Mouse (Mus musculus) urinary bladder, adult 2 months (tissue): ENCODE measurements around the gene Klf13. TPM values are rescaled to one million over a fixed set of nuclear protein-coding genes. Genes with fewer than 3 reads are reported as not detected.

ENCODE experiments used
- DNase-seq: peaks from one replicate; pipeline ENCODE4 v3.0.0; 2022; ENCODE audit warnings: low spot score
- polyA plus RNA-seq: library from polyadenylated mRNA; depleted of rRNA; stranded (reverse); fragments of >200 nt; gene quantifications from 2 replicates; pipeline ENCODE4 v1.2.3, GENCODE M21; 2012; rRNA removed

Klf13 gene
- polyA plus RNA-seq, result 13.0 and 21.9 TPM in 2 replicates

DNA sequence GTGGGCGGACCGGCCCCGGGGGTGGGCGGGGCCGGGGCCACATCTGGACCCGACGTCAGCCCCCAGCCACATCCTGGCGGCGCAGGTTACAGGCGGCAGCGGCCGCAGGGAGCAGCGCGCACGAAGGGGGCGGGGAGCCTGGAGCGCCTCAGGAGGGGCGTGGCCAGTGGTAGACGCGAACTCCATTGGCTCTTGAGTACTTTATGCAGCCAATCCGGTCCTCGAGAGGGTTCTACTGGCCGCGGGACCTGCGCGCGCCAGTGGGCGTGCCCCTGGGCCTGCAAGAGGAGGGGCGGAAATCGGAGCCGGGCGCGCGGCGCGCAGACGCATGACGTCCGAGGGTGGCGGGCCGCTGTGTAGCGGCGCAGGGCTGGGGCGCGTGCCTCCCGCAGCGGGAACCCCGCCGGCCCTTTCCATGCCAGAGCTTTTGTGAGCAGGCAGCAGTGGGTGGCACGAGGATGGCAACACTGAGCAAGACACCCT lies at the start of gene Klf13:
Gene Klf13 (minus strand): TSS at position 2 of the 483 bp plus-strand sequence.
- peak; percentile 93 for DNase-seq

DNA sequence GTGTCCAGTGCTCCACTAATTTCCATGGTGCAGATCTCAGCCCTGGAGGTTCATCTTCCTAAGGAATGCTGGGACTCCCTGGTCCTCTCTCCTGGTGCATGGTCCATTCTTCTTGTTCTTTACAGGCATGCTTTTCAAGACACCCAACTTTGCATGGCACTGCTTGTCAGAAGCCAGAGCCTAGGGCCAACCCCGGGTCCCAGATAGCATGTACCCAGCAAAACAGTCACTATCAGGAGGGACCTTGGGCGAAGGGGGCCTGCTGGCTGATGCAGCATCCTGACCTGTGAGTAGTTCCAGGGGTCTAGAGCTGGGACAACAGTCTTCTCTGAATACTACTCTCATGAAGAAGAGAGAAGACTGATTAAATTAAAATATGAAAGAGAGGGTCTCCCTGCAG lies 49.7 kb upstream of the Klf13 start:
- no peak for DNase-seq

DNA sequence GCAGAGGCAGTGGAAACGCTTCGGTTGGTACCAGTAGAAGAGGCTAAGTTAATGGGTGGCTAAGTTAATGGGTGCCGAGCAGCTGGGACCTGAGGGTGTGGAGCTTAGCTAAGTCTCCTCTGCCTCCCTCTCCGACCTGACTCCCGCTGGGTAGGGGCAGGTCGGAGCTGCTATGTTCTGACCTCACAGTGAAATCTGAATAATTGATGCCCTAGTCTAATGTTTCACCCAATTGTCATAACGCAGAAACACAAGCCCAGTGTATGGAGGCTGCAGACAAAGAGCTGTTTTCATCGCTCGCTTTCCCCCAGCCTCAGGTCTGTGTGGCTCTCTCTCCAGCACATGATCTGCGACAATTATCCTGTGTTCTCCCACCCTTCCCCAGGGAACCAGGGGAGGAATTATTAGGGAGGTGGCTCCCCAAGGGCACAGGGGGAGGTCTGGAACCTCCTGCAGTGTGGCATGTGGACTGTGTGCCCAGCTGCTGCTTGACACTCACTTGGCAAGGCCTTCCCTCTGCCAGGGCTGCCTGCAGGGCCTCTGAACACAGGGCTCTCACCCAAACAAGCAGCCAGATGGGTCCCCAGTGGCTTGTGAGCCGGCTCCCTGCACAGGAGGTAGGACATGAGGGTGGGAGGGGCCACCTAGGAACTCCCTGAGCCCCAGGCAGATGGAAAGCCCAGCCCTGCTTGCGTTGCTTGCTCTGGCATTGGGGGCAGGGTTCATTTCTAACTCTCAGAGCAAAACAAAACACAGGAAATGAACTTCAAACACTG lies 47.9 kb upstream of the Klf13 start:
- no peak for DNase-seq

DNA sequence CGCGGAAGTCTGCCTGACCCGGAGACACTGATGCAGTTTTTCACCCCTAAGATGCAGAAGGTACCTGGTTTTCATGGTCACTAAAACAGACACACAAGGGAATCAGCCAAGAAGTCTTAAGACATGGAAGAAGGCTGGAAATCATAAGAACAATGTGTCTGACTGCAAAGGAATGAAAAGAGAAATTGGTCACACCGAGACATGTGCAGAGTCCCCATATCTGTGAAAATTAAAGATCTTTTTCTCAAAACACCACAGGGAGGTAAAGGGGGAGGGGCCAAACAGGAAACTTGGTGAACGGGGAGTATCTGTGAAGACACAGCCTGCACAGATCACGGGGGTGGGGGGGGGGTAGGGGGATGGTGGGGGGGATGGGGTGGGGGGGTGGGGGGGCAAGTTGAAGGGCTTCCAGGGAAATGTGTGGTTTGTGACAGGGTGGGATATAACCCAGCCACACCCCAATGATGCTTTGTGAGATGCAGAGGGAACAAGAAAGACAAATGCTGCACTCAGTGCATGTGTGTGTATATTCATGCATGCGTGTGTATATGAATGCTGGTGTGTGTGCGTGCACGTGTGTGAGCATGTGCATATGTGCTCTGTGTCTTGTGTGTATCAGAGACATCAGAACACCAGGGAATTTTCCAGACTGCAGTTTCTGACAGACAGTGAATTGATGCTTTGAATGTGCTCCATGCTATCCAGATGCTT lies 47.1 kb upstream of the Klf13 start:
- no peak for DNase-seq

DNA sequence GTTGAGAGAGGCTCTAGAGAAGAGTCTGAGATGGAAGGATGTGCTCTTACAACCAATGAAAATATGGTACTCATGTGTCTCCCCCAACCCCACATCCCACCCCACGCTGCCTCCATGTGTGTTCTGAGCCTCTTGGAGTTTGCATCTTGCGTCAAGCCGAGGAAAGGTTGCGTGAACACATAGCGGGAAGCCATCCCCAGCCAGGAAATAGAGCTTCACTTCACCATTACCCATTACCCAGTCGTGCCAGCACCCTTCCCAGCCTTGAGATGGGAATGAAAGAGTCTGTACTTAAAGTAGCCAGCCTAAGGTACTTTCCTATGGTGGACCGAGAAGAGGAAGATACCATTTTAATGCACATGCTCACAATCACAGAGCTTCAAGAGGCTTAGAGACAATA lies 46.6 kb upstream of the Klf13 start:
- DNase-seq, result no peak

DNA sequence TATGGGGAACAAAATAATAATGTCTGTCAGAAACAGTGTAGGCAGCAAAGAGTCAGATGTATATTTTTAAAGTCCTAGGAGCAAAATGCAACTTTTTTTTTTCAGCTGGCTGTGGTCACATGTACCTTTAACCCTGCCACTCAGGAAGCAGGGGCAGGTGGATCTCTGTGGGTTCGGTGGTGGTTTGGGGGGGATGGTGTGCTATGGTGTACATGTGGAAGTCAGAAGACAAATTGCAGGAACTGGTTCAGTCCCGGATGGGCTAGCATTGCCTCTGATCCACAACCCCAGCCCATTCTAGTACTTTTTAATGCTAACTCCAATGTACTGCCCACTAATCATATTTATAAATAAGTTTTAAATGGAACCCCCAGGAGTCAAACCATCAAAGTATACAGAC lies 45.6 kb upstream of the Klf13 start:
- DNase-seq, result no peak

DNA sequence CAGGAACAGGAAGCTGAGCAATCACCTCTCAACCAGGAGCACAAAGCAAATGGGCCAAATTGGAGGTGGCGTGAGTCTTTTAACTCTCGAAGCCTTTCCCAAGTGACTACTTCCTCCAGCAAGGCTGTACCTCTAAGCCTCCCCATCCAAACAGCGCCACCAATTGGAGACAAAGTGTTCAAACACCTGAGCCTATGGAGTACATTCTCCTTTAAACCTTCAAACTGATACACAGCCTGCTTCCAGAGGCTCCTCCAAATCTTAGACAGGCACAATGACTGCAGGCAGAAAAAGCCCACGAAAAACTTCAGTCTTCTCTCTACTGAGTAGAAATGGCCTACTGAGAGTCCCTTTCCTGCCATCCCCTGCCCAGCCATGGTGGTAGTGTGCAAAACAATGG lies 38.9 kb upstream of the Klf13 start:
- DNase-seq, result no peak

DNA sequence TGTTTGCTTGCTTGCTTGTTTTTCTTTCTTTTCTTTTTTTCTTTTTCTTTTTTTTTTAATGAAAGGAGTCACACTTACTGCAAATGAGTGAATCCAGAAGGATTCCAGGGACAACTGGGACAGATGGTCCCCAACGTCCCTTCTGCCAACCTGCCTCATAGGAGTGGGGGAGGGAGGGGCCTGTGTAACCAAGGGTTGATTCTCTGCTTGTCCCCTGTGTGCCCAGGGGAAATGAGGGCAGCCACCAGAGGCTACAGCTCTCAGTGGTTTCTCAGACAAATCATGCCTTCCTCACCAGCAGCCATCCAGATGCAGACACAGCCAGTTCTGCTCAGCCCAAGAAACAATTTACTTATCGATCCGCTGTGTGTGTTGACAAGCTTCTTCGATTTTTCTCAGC lies 32.3 kb upstream of the Klf13 start:
- no peak for DNase-seq

DNA sequence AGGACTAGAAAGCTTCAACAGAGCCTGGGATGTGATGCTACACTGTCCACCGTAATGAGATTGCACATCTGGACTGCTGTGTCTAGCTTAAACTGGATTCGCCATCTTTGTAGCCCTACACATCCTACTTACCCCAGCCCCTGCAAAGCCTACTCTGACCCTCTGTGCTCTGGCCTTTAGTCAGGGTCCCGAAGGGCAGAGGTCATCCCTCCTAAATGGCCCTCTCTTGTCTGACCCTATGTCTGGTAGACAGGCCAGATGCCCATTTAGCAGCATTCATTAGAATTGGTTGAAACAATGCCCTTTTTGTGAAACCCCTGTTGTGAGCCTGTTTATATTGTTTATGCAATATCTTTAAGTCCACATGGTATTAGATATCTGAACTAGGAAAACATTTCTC lies 31.2 kb upstream of the Klf13 start:
- DNase-seq, result no peak

DNA sequence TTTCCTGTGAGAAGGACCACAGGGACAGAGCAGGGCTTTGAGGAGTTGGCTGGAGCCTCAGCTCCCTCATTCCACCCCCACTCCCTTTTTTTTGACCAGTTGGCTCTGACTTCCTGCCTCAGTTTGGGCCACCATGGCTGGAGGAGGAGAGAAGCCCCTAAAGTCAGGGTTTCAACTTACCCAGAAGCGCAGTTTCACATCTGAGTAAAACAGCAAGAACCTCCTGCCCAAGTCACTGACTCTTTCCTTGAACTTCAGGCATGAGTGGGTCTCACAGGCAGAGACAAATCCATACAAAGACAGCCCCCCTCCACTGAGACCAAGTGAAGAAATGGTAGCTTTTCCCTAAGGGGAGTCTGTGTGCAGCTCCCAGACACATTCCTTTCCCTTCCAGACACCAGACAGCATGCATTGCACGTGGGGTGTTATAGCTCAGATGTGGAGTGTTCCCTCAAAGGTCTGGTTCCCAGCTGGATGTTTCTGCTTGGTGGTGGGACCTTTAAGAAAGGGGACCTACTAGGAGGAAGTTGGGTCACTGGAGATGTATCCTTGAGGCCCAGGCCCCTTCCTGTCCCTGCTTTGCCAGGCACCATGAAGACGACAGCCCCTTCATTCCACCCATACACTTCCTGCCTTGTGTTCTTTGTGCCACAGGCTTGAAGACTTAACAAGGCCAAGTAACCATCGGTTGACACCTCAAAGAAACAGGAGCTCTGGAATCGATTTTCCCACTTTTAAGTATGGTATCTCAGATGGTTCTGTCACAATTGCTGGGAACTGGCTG lies 27.1 kb upstream of the Klf13 start:
- no peak for DNase-seq

DNA sequence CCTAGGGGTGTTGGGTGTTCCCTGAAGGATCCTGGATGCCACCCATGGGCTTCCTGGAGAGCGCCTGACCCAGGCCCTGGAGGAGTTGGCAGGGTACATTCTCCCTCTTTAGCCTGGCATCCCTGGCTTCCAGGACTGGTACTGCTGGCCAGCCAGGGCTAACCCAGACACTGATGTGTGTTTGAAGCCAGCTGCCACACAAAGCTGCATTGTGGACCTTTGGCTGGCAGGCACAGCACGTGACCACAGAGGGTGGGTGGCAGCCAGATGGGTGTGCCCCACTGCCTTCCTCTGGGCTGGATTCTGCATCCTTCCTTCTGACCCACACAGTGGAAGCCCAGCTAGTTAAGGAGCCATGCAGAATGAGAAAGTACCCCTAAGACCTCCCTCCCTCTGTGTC lies 26.4 kb upstream of the Klf13 start:
- DNase-seq, result no peak

DNA sequence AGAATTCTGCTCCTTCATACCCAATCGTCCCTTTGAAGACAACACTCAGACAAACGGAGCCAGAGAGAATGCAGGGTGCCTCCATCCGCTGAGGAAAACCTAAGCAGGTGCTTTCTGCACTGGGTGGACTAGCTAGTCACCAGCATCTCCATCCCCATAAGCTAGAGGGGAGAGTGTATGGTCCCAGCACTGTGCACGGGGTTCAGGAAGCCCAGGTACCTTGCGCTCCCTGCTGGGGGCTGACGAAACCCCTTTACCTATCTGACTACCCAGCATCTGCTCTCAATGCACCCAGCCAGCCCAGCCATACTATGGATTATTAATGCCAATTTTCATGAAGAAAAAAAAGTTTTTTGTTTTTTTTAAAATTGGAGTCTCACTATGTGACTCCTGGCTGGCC lies 25.4 kb upstream of the Klf13 start:
- no peak for DNase-seq

DNA sequence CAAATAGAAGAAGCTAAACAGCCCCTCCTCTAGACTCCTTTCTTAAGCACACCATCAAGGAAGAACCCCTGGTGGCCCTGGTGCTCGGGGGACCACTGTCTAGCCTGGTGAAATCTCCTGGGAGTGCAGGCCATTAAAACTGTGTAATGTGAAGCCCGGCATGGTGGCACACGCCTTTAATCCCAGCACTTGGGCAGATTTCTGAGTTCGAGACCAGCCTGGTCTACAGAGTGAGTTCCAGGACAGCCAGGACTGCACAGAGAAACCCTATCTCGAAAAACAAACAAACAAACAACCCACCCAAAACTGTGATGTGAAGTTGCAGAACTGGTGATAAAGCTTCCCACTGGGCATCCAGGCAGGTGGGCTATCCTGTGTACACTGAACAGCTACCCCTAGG lies 24.9 kb upstream of the Klf13 start:
- DNase-seq, result no peak

DNA sequence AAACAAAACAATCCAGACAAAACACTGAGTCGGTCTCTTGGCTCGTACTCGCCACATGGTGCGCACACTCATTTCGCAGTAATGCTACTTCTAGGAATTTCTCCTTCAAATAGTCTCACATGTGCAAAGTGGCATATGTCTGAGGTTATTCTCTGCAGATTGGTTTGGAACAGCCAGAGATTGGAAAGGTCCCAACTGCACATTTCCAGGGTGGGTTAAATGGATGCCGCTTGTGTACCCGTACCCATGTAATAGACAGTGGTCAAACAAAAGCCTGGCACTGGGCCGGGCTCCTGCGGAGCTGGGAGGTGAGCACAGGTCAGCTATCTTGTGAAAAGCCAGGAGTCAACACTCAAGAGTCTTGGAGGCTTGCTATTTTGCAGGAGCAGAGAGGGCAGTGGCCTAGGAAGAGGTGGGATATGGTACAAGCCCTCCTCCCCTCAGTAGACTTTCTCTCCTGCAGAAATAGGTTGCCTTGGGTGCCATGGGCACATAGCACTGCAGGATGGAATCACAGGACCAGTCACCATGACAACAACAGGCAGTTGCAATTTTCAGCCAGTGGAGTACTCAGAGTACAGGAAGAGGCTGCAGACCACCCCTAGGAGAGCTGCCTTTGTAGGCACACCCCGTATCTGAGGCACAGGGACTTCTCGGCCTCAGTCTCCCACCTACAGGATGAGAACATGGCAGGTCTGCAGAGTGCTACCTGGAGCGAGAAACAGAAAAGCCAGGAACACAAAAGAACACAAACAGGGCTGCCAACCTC lies 19.3 kb upstream of the Klf13 start:
- DNase-seq, result no peak

DNA sequence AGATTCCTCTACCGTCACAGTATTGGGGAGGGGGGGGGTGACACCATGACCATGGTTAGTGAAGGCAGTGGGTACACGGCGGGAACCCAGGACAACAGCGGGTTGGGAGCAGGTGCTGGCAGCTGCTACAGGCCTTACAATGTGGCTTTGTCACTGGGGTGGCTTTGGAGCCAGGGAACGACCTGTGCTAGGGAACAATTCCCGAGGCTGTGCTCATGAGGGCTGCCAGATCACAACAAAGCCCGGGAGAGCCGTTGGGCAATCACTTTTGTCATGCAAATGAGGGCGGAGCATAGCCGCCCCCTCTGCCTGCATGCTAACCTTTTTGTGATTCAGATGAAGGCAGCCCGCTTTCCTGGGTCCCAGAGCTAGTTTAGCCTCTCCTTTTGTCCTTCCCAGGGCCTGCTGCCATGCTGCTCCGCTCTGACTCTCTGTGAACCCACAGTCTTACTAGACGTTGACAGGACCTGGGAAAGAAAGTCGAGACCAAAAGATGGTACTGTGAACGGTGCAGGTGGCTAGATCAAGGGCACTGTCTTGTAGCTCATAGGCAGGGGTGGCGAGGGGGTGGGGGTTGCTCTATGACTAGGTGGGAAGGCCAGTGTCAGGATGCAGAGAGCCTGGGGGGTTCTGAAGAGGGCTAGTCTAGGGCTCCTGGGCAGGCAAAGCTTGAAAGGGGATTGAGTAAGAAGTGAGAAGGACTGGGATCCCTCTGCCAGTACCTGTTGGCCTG lies 18.4 kb upstream of the Klf13 start:
- DNase-seq, result no peak

DNA sequence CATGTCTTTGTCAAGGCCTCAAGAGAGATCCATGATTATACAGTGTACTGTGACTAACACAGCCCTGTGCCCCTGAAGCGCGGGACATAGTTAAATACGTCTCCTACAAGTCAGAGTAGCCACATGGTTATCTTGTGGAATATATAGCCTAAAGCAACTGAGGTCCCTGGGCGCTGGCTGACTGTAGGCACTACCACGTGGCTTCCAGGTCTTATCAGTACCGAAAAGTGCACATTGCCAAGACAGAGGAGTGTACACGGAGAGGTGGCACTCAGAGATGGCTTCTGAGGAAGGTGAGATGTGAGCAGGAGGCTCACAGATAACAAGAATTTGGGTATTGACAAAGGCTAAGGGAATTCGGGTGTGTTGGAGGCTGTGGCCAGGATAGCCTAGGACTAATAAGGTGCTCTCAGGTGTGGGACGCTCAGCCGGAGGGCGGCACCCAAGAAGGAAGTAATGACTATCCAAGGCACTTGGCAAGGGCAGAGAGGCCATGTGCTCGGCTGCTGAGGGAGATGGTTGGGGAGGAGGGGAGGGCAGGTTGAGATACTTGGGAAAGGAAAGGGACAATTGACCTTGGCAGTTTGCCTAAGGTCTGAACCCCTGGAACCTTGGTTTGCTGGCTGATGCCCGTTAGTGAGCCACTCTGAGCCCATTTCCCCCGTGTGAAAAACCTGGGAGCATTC lies 17.6 kb upstream of the Klf13 start:
- no peak for DNase-seq

DNA sequence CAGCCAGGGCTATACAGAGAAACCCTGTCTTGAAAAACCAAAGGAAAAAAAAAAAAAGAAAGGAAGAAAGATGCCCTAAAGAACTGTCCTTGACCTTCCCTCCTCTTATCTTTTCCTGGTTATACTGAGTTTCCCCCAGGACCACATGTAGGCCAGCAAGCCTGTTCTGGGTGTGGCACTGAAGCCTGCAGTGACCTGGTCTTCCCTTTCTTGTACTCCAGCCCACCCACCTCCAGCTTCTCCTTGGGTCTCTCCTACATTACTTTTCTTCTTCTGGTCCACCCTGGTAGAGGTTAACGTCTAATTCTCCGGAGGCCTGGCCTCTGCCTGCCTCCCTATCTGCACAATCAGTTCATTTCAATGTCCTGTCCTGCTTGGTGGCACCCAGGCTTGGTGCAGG lies 16.7 kb upstream of the Klf13 start:
- no peak for DNase-seq

DNA sequence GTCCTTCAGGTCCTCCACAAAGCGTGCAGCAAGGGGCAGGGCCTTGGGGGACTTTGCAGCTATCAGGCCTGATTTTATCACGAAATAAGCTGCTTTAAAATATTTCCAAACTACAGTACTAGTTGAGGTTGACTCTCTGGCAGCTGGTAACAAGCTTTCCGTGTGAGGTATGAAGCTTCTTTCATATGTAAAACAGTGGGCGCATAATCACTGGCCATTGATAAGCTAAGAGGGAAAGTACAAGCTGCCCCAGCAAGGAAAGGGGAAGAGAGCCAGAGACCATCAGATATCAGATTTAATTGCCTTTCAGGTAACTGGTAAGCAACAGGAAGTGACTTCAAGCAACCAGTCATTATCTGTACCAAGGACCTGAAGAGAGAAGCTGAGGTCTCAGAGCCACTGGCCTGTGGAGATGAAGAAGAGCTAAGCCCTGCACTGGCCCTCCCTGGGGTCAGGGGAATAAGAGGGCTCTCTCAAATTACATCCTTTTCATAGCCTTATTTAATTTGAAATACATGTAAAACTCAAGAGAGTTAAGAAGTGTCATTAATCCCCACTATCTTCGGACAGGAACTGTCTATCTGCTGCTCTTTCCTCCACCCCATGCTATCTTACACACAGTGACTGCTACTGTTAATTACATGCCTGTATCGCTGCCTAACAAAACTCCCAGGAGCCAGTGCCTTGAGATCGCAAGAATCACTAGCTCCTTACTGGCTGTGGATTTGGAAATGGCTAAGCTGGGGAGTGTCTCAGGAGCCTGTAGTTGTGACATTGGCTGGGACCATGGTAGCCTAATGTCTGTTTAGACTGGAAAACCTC lies 13.6 kb upstream of the Klf13 start:
- no peak for DNase-seq

DNA sequence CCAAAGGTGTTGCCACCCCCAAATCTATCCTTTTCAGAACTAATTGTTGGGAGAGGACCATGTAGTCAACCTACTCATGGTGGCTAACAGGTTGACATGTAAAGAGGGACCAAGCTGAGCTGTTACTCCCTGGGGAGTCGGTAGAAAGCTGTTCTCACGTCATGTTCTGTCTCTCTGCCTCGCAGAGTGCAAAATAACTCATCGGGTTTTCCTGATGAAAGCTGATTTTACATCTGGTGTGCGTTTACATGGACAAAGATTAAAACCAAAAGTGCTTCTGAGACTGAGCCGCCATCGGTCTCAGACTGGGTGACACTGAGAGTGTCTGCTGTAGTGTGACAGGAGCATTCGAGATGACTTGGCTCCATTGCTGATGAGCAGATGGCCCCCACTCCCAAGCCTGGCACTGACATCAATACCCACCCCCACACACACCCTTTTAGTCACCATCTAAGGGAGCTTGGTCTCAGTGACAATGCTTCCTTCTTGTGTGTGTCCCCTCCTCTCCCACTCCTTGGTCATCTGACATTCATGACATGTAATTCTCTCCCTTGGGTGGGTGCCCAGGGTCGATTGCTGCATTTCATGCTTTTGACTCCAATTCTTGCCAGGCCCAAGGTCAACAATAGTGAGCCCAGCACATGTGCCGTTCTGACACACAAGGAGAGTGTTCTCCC lies 12.4 kb upstream of the Klf13 start:
- no peak for DNase-seq
